Mouse (Mus musculus): ENCODE measurements at regions not wholly inside any gene's neighbourhood (a gene's known extent, or its start where the extent isn't known, plus 50 kb on each side); places are given as distances from the start of the nearest gene placed in this dataset.

DNA sequence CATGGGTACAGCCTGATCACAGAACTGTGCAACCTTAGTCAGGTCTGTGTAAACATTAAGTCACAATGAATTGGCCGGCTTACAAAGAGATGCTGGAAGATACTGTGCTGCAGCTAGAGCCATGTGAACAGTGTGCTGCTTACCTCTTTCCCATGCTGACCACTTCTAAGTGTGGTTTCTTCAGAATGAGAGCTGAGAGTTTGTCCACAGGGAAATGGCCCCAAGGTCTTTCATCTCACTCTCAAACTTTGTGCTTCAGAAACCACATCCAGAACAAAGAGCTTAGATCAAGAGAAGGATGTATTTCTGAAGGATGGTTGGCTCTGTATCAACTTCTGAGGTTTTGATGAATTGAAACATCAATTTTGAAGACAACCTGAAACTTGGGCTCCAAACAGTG, 165.7 kb downstream of the Lrrc3b start:
- DNase-seq (ENCODE audit: low spot score), result no peak

GRCm38 (mm10) chr14:15272364-15272763, 166.4 kb downstream of the Lrrc3b start:
- DNase-seq (ENCODE audit: low spot score), result no peak

DNA sequence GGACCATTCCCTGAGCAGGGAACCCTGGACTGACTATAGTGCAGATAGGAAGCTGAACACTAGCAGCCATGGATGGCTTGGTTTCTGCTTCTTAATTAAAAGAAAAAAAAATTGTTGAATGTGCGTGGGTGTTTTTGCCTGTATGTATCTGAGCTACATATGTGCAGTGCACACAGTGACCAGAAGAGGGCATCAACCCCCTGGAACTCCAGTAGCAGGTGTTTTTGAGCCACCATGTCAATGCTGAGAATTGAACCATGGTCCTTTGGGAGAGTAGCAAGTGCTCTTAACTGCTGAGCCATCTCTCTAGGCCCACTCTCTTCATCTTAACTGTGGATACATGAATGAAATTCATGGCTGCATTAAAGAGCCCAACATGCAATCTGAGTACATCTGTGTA, 172.5 kb downstream of the Lrrc3b start:
- DNase-seq (ENCODE audit: low spot score), result peak; percentile 7

- no peak for DNase-seq (ENCODE audit: low spot score)
Measured at GRCm38 (mm10) chr14:15262996-15263395, 175.8 kb downstream of the Lrrc3b start.

GRCm38 (mm10) chr14:15255729-15256128, 183.1 kb downstream of the Lrrc3b start:
- DNase-seq (ENCODE audit: low spot score), result no peak

DNA sequence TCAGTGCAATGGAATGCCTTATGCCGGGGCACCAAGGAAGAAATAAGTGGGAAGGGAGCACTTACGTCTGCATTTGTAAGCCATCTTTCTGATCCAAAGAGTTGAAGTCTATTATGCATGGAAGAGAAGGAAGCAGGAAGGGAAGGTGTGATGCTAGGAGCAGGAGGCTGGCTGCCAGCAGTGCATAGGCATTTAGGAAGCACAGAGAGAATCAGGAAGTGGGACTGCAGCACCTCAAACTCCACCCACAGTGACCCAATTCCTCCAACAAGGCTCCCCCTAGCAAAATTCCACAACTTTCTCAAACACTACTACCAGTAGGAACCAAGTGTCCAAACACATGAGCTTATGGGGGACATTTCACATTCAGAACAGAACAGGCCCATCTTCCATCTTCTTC, 233.2 kb downstream of the Lrrc3b start:
- DNase-seq (ENCODE audit: low spot score), result no peak

DNA sequence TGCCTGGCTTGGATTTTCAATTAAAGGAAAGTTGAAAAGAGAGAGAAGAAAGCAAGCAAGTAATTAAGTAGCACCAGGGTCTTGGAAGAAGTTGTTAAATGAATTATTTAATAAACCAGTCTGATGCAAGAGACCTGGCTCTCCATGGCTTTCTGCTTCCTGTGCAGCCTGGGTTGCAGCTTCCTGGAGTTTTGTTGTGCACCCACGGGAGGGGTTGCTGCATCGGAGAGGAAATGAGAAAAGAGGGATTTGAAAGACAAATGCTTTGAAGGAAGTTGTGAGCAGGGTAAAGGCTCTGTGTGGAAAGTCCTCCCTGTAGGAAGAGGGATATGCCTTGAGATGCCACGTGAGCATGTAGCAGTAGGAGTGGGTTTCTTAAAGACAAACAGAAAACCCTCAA, 234.5 kb downstream of the Lrrc3b start:
- DNase-seq (ENCODE audit: low spot score), result no peak
